Mouse (Mus musculus) forelimb bud, embryonic 11.5 days (tissue): ENCODE measurements at regions not wholly inside any gene's neighbourhood (a gene's known extent, or its start where the extent isn't known, plus 50 kb on each side); places are given as distances from the start of the nearest gene placed in this dataset.
A peak's percentile ranks its signal among the peaks of the same experiment; 100 is the strongest.

Experiments used
- DNase-seq: peaks from one replicate; pipeline ENCODE4 v3.0.0-alpha.2; 2012; ENCODE audit warnings: low read depth, low spot score

- DNase-seq = peak; percentile 69
Measured at GRCm38 (mm10) chrX:6261469-6261868, 59.1 kb downstream of the Bmp15 start.

DNA sequence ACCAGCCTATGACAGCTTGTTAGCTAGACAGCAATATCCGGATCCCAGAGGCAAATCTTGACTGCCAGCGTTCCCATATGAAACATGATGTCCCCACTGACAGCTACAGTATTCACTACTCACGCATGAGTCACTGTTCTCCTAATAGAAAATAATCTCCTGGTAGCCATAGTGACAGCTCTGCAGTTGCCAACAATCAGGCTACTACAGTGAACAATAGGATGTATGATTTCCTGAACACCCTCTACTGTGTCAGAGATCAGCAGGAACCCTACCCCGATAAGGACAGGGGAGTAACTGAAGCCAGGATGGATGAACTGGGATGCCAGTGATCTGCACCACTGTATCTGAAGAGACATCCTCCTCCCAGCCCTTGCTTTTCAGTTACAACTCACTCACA lies 62.0 kb downstream of the Bmp15 start:
- DNase-seq = no peak

DNA sequence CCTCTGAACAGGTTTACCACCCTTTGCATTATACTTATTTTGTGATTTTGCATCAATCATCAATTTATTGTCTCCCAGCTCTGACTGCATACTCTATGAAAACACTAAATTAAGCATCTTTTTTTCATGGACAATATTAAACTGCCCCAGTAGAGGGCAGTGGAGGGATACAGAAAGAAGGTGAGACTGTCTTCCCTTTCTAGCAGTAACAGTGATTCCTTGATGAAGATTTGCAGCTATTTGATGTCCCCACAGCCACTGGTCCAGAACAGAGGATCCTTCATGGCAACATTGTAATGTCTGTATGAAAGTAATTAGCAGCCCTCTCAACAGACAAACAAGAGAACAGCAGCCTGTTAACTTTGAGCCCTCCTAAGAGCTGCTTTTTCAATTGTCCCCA lies 66.5 kb downstream of the Bmp15 start:
- DNase-seq = peak; percentile 3

DNA sequence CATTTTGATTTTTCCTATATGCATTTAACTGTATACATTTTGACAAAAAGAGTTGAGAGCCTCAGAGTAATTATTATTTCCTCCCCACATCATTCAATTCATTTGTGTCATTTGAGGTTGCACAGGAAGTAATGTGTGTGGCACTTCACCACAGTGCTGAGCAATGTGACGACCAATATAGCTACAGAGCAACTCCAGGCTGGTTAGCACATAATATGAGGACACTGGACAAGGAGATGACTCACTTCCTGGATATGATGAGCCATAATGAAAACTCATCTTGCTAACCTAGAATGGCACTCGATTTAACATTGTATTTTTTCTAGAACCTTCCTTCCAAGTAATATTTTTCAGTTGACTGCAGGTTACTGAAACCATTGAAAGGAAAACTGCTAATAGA lies 67.6 kb downstream of the Bmp15 start:
- no peak for DNase-seq
